Mouse (Mus musculus) brain, adult 10 weeks (tissue): ENCODE measurements around the gene Zfp995. TPM values are rescaled to one million over a fixed set of nuclear protein-coding genes. Genes with fewer than 3 reads are reported as not detected.

ENCODE experiments used
- polyA plus RNA-seq: library from polyadenylated mRNA; stranded (reverse); fragments of 350-450 nt; fragmentation: Illumina TruSeq; extraction: RNeasy Lipid Tissue Mini Kit (QIAGEN cat#74804); gene quantifications from one replicate; pipeline ENCODE4 v1.2.3, GENCODE M21; 2015; ENCODE audit warnings: low read depth, low replicate concordance

Gene Zfp995
- polyA plus RNA-seq, result 6.5 TPM

DNA sequence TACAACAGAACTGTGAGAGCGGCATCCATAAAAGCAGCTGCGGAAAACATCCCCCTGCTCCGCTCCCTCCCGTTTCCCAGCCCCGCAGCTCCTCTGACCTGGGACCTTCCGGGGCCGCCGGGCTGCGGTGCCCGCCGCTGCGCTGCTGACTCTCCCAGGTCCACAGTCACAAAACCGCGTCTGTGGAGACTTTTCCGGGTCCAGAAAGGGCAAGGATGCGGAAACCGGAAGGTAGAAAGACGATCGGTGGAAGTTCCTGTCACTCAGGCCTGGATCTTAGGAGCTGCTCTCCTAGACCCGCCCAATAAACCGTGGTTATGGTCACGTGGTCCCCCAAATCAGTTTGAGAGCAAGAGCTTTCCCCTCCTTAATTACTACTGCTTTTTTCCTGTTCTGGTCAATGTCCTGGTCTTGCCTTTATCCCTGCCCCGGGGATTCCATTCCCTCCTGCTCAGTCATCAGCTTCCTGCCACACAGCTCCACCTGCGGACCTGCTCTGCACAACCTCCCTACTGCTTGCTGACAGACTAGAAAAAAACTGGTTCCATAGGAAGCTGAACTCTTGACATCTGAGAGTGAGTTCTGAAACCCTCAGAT lies at the start of gene Zfp995:
Zfp995 (minus strand) TSS at position 471 of the 597 bp plus-strand sequence.

GRCm38 (mm10) chr17:21845545-21846321 lies 64.0 kb downstream of the Zfp995 start, which contains the start of gene Zfp820:
TSS of gene Zfp820 (minus strand) at chr17:21845772.

Other genes with a start within 250 kb of the Zfp995 start
- 5.0 TPM for gene Gm10226, start 218.1 kb downstream of the Zfp995 start, polyA plus RNA-seq
- gene Zfp760, start 202.2 kb downstream of the Zfp995 start, polyA plus RNA-seq, result 8.5 TPM
- gene Zfp229, start 179.1 kb downstream of the Zfp995 start, polyA plus RNA-seq, result 2.7 TPM
- gene Zfp820, start 64.2 kb downstream of the Zfp995 start, polyA plus RNA-seq, result 0.57 TPM
- 16.8 TPM for gene Zfp942, start 52.5 kb upstream of the Zfp995 start, polyA plus RNA-seq
- 28.5 TPM for gene Zfp943, start 52.6 kb upstream of the Zfp995 start, polyA plus RNA-seq